ENCODE assay signal across 17 mouse cellular contexts in the genomic region with DNA sequence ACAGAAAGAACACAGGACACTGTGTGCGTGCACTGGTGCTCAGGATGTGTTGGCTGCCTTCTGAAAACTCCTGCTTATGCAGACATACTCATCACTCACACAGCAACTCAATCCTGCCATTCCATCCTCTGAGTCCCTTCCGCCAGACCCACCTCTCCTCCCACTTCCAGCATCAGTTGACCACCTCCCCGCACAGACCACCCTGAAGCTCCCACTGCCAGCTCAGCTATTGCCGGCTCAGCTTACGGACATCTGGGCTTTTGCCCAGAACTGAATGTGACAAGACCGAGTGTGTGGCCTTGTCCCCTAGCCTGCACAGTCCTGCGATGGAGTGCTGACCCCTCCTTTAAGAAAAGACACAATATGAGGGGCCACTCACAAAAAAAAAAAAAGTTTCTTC. TPM values are rescaled to one million over a fixed set of nuclear protein-coding genes. Genes with fewer than 3 reads are reported as not detected.
DNase-seq lines count a peak whose midpoint lies in the region; ATAC-seq and TF ChIP-seq lines count a peak whose summit lies in the region.
"Had no signal": no experiment of that assay in that cellular context is flagged by ENCODE, and none has a peak within 500 bp of the region (broad histone marks: within the 10 kb centered on the region; RNA-seq: fewer than 3 reads in every experiment).

No protein-coding gene starts in this region.

- H3K4me3 ChIP-seq in kidney, embryonic 14.5 days (ENCODE audit: low read length): no peak overlapping the region
- no peak overlapping the region for H3K4me3 ChIP-seq in limb, embryonic 12.5 days (replicated peaks)
- H3K4me3 ChIP-seq: heart, embryonic 10.5 days; left cerebral cortex, adult 2 months; limb, embryonic 15.5 days had no signal

- DNase-seq in kidney, adult 11 months: no peak
- peak; percentile 33 for DNase-seq in brain, embryonic 14.5 days (ENCODE audit: low read depth)
- DNase-seq in embryo, embryonic 11 days: peak; percentile 37
- DNase-seq in urinary bladder, postnatal 10 days (ENCODE audit: low spot score): no peak
- no peak for DNase-seq in spleen, adult 18-20 months
- DNase-seq: adrenal gland, postnatal 10 days; cerebellum, adult 11 months; kidney, postnatal 10 days; thymus, adult 2 months had no signal

- H3K27ac ChIP-seq in kidney, embryonic 14.5 days (ENCODE audit: low read depth, low read length): no peak overlapping the region
- H3K27ac ChIP-seq in limb, embryonic 12.5 days: peak overlapping the region; percentile 78
- H3K27ac ChIP-seq: heart, embryonic 10.5 days; left cerebral cortex, adult 2 months; limb, embryonic 15.5 days had no signal

- no peak for TF ChIP-seq CTCF in brain, embryonic 14.5 days (IDR thresholded peaks at IDR 0.05; ENCODE audit: borderline replicate concordance, extremely low read depth, insufficient read depth, insufficient read length)

- TF ChIP-seq POLR2A in brain, embryonic 14.5 days (IDR thresholded peaks at IDR 0.05; ENCODE audit: borderline replicate concordance, extremely low read depth, insufficient read depth, insufficient read length, poor library complexity, severe bottlenecking): no peak

- H3K27me3 ChIP-seq in kidney, embryonic 14.5 days (ENCODE audit: control insufficient read depth, insufficient read depth, low read length): no peaks in the 10 kb centered on the region
- no peaks in the 10 kb centered on the region for H3K27me3 ChIP-seq in limb, embryonic 12.5 days
- H3K27me3 ChIP-seq: limb, embryonic 15.5 days had no signal

- ATAC-seq in kidney, embryonic 14.5 days (ENCODE audit: low FRiP score, low TSS enrichment): peak; percentile 65
- ATAC-seq in limb, embryonic 12.5 days (ENCODE audit: insufficient number of reproducible peaks, insufficient read depth, low FRiP score, low TSS enrichment, low read depth): no peak
- ATAC-seq: forebrain, embryonic 14.5 days; inflammation-experienced regulatory T-cells, adult 6 months; midbrain, embryonic 16.5 days had no signal

- no peaks in the 10 kb centered on the region for H3K36me3 ChIP-seq in kidney, embryonic 14.5 days (ENCODE audit: control insufficient read depth, insufficient read depth, low read length)
- peaks cover 4% of the 10 kb centered on the region; the same call in 1 of the 2 replicates for H3K36me3 ChIP-seq in limb, embryonic 12.5 days
- H3K36me3 ChIP-seq: heart, embryonic 10.5 days; limb, embryonic 15.5 days had no signal

- H3K4me1 ChIP-seq in kidney, embryonic 14.5 days (ENCODE audit: control insufficient read depth, insufficient read depth, low read length): no peaks in the 10 kb centered on the region
- H3K4me1 ChIP-seq in limb, embryonic 12.5 days (replicated peaks): peaks cover 52% of the 10 kb centered on the region

- peaks cover 3% of the 10 kb centered on the region; the same call in 1 of the 2 replicates for H3K9me3 ChIP-seq in kidney, embryonic 14.5 days (ENCODE audit: control insufficient read depth, low read length)
- H3K9me3 ChIP-seq in limb, embryonic 12.5 days: peaks cover 7% of the 10 kb centered on the region; the same call in 1 of the 2 replicates

- H3K4me2 ChIP-seq in kidney, embryonic 14.5 days (replicated peaks; ENCODE audit: low read depth, low read length): no peak overlapping the region
- H3K4me2 ChIP-seq in limb, embryonic 12.5 days: no peak overlapping the region
- H3K4me2 ChIP-seq: limb, embryonic 15.5 days had no signal

- H3K9ac ChIP-seq in kidney, embryonic 14.5 days (ENCODE audit: low read depth, low read length): no peak overlapping the region
- no peak overlapping the region for H3K9ac ChIP-seq in limb, embryonic 12.5 days (replicated peaks)
- H3K9ac ChIP-seq: limb, embryonic 15.5 days had no signal

- WGBS in kidney, embryonic 14.5 days: 38% methylated on average over 7 of the region's 7 CpGs
- 34% methylated on average over 7 of the region's 7 CpGs for WGBS in limb, embryonic 12.5 days

RNA-seq across cellular contexts. Expression of a gene that starts 37.1 kb away (rescaled TPM):
- 4.1 and 7.3 TPM in 2 replicates for polyA plus RNA-seq in kidney, embryonic 14.5 days (2014; fragmentation: Nextera tagmentation; extraction: Ambion mirVana)
- polyA plus RNA-seq in brain, embryonic 14.5 days (2012; rRNA removed): 7.7 and 9.1 TPM in 2 replicates
- polyA plus RNA-seq in limb, embryonic 12.5 days (2016; fragmentation: Nextera tagmentation; extraction: Ambion mirVana): 10.0 and 11.3 TPM in 2 replicates

RNA-seq across cellular contexts. Expression of a gene that starts 55.5 kb away (rescaled TPM):
- 8.0 and 8.7 TPM in 2 replicates for polyA plus RNA-seq in kidney, embryonic 14.5 days (2014; fragmentation: Nextera tagmentation; extraction: Ambion mirVana)
- polyA plus RNA-seq in brain, embryonic 14.5 days (2012; rRNA removed): 28.2 and 30.9 TPM in 2 replicates
- 14.7 and 14.8 TPM in 2 replicates for polyA plus RNA-seq in limb, embryonic 12.5 days (2016; fragmentation: Nextera tagmentation; extraction: Ambion mirVana)

Comparison
In these comparisons a context has a peak if more than half of its experiments do, and no peak if none do; other contexts are left out.
1. DNase-seq: peak in brain, embryonic 14.5 days (single experiment) and embryo, embryonic 11 days (single experiment); none in kidney, adult 11 months (single experiment), urinary bladder, postnatal 10 days (single experiment) and spleen, adult 18-20 months (0 of 2).